Mouse (Mus musculus): ENCODE measurements around the gene Cfap46. TPM values are rescaled to one million over a fixed set of nuclear protein-coding genes. Genes with fewer than 3 reads are reported as not detected.

Gene Cfap46
- total RNA-seq, 2 experiments from 2014 or later: 2.7 to 3.7 TPM

GRCm38 (mm10) chr7:139581801-139582571 is 101.6 kb downstream of the Cfap46 start:
- DNase-seq (ENCODE audit: low spot score in 2 of 2): no peak

- no peak for DNase-seq (ENCODE audit: low spot score in 2 of 2)
These were observed 102.5 kb downstream of the Cfap46 start for GRCm38 (mm10) chr7:139580851-139581775.

GRCm38 (mm10) chr7:139579261-139579905 is 104.2 kb downstream of the Cfap46 start:
- DNase-seq (ENCODE audit: low spot score in 2 of 2): no peak

- no peak for DNase-seq (ENCODE audit: low spot score in 2 of 2)
These were observed 107.4 kb downstream of the Cfap46 start for GRCm38 (mm10) chr7:139576064-139576686.

- DNase-seq (ENCODE audit: low spot score in 2 of 2): no peak
These were observed 111.0 kb downstream of the Cfap46 start for GRCm38 (mm10) chr7:139572665-139573064.

GRCm38 (mm10) chr7:139570788-139571187 is 112.8 kb downstream of the Cfap46 start:
- no peak for DNase-seq (ENCODE audit: low spot score in 2 of 2)

- no peak for DNase-seq (ENCODE audit: low spot score in 2 of 2)
These were observed 117.1 kb downstream of the Cfap46 start for GRCm38 (mm10) chr7:139566533-139566932.

GRCm38 (mm10) chr7:139565998-139566397 is 117.6 kb downstream of the Cfap46 start:
- DNase-seq (ENCODE audit: low spot score in 2 of 2): no peak

DNA sequence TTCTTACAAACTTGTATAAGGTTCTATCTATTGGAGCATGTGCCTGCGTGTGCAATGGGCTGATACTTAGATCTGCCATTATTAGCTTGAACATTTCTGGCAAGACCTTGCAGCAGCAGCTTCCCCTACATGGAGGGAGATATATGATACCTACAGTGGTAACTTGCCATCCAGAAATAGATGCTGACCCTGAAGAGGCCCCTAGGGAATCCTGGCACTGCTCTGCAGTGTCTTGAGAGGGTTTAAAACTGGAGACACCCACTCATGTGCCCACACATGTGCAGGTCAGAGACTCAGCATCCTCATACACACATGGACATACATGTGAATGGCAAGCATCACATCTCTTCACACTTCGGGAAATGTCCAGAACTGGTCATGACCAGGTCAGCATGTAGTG is 119.5 kb downstream of the Cfap46 start:
- DNase-seq (ENCODE audit: low spot score in 2 of 2): no peak

GRCm38 (mm10) chr7:139563425-139563824 is 120.2 kb downstream of the Cfap46 start:
- no peak for DNase-seq (ENCODE audit: low spot score in 2 of 2)

- no peak for DNase-seq (ENCODE audit: low spot score in 2 of 2)
These were observed 124.0 kb downstream of the Cfap46 start for GRCm38 (mm10) chr7:139559659-139560058.

DNA sequence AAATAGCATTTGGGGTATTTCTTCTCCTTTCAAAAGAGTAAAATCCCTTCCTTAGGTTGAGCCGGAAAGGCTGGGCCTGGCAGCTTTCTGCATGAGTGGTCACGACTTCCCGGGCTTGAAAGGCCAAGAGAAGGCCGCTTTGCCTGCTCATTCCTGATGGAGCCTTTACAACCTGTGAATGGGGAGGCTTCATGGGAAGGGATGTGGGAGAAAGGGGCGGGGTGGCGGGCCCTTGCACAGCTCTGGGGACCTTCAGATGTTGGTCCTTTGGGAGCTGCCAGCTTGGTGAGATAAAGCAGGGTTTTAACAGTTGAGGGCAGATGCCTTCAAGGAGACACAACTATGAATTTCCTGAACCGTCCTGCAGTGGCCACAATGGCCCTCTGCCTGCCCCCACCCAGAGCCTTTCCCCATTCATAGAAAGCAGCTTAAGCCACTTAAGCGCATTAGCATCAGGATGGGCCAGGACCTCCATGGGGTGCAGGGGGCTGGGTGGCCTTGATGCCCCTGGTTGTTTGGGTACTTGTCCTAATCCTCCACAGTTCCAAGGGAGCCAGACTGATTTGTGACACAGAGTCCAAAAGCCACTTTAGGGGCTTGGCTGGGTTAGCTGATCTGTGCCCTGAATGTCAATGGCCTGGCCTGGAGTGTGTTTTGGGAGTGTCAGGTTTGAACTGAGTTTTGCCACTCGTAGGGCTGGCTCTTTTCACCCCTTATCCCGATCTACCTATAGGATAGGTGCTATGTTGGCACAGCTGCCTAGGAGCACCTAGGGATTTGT is 126.7 kb downstream of the Cfap46 start:
- no peak for DNase-seq (ENCODE audit: low spot score in 2 of 2)

DNA sequence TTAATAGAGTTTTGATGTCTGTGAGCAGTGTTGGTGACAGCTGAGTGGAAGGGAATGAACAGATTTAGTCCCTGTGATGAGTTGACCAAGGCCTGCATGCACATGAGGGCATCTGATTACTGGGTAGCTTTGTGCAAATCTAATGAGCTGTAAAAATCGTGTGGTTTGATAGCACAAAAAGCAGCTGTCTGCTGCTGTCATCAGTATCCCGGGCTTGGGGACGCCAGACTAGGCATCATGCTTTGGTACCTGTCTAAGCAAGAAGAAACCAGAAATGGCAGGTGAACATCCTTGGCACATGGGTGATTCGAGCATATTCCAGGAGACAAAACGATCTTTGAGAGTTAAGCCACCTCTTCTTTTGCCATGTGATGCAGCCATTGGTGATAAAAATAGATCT is 127.3 kb downstream of the Cfap46 start:
- no peak for DNase-seq (ENCODE audit: low spot score in 2 of 2)

DNA sequence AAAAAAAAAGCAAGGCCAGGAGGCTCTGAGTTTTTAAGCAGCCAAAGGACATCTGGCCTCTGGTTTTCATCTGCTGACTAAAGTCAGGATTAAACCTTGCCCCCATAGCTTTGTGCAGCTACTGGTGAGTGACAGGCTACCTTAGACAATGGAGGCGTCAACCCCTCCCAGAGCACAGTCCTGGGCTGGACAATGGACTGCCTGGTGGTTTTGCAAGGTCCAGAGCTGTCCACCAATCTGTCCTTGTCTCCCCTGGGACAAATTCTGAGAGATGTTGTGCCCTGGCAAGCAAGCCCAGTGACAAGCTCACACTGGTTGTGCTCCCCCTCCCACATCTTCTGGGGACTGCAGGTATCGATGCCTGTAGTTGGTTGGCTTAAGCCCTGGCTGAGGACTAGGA is 132.1 kb downstream of the Cfap46 start:
- no peak for DNase-seq (ENCODE audit: low spot score in 2 of 2)

Other genes with a start within 250 kb of the Cfap46 start
- 10 to 100 TPM in 1 of 2 experiments, 1 to 10 TPM in 1; 9.9 to 14.0 TPM for gene Nkx6-2, start 101.0 kb downstream of the Cfap46 start, total RNA-seq (2021)
- 10 to 100 TPM; 44.0 to 60.0 TPM for gene Adgra1, start 150.4 kb upstream of the Cfap46 start, total RNA-seq (2021)
- 10 to 100 TPM; 84.7 to 86.2 TPM for gene Kndc1, start 210.9 kb upstream of the Cfap46 start, total RNA-seq (2021)